Mouse (Mus musculus) frontal cortex, postnatal 25 days (tissue): ENCODE results near the gene Fpr1.
A peak's percentile ranks its signal among the peaks of the same experiment; 100 is the strongest.
"Not testable (repeated sequence)": the region's sequence is repeated elsewhere in the genome, so short reads cannot be mapped to it uniquely, and the experiment has no call there.

ENCODE experiments used
- DNase-seq, 2 experiments: peaks; one replicate each; pipeline ENCODE4 v3.0.0; 2022; ENCODE audit warnings: low spot score in 2 of 2

Gene Fpr1

GRCm38 (mm10) chr17:17883840-17884239 lies at the start of gene Fpr1:
Fpr1 (minus strand) TSS chr17:17883940.
- DNase-seq: no peak

DNA sequence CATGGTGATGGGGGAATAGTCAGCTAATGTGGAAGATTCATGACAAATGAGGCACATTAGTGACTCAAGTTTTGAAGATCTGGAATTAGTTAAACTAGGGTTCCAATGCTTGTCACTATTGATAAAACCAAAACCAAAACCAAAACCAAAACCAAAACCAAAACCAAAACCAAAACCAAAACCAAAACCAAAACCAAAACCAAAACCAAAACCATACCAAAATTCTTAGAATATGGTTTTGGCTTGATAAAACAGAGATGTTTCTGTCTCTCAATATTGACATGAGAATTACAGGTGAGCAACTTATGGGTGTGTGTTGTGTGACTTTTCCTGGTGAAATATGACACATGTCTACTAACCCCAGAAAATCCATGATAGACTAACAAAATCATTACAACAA lies 34.0 kb upstream of the Fpr1 start:
- DNase-seq: no peak

GRCm38 (mm10) chr17:17917376-17917775 lies 33.6 kb upstream of the Fpr1 start:
- DNase-seq: no peak

DNA sequence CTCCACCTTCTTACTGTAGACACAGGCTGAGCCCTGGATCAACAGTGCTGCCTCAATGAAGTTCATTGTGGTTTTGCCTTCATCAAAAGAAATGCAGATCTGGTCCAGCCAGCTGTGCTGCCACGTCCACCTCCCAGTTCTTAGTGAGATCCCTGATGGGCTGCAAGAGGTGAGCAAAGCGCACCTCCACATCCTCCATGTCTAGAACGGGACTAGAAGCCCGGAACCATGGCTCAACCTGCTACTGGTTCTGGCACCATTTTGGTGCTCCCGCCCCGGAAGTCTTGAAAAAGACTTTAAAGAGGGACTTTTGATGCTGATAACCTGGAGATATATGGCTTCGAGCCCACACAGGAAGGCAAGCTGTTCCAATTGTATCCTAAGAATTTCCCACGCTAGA lies 28.9 kb upstream of the Fpr1 start:
- DNase-seq: not testable (repeated sequence)

DNA sequence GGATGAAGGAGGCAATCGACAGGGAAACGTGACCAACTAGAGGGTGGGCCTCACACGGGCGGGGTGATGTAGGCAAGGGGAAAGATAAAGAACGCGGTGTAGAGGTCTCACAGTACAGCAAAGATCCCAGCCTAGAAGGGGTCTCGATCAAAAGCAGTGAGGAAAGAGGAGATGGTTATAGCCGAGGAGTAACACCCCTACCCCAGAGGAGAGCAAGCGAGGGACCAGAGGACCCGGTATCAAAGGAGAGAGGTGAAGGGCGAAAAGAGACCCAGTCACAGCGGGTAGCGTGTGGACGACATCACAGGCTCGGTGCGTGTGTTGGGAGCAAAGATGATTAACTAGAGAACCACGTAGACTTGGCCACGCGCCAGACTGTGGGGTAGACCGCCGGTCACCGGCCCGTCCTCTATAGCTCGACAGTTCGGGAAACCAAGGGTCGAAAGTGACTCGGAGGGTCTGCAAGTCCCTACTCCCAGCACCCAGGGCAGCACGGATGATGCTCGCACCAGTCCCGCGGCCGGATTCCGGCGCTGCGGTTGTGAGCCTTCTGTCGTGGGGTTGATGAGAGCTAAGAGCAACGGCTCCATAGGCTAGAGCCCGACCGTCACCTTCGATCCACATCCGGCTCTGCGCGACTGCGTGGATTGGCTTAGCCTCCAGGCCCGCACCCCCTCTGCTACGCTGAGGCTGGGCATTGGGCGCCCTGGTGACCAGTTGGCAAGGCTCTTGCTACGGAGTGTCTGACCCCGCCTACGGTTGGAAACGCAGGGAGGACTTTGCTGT lies 26.1 kb upstream of the Fpr1 start:
- peak; percentile 55 to 63 for DNase-seq

GRCm38 (mm10) chr17:17900768-17901167 lies 17.0 kb upstream of the Fpr1 start:
- no peak for DNase-seq

- DNase-seq: no peak
Measured at GRCm38 (mm10) chr17:17899268-17899667, 15.5 kb upstream of the Fpr1 start.

DNA sequence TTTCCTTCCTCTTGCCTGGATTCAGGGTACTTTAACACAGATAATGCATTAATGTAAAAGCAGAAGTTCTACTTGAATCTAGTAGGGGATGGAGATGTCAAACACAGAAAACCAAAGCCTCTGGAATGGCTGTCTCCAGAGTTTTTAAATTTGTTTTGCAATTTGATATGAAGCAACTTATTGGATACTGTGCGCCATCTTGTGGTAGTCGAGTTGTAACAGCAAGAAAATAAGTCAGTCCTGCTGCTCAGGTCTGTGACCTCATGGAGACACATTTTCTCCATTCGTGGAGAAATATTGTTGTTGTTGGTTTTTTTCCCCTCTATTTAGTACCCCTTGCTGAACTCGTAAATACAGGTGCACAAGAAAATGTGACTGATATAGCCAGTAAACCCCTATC lies 12.3 kb upstream of the Fpr1 start:
- no peak for DNase-seq

- no peak for DNase-seq
Measured at GRCm38 (mm10) chr17:17889732-17890425, 6.1 kb upstream of the Fpr1 start.

- DNase-seq: no peak
Measured at GRCm38 (mm10) chr17:17887774-17888248, 4.1 kb upstream of the Fpr1 start, which contains the start of the genes Fpr2 and Fpr3. Fpr2 (plus strand) TSS chr17:17887824. Fpr3 (plus strand) TSS chr17:17887852.

GRCm38 (mm10) chr17:17882672-17883071 lies 1.1 kb downstream of the Fpr1 start:
- no peak for DNase-seq

GRCm38 (mm10) chr17:17879347-17879746 lies 4.4 kb downstream of the Fpr1 start:
- no peak for DNase-seq

- DNase-seq: no peak
Measured at GRCm38 (mm10) chr17:17871697-17872096, 12.0 kb downstream of the Fpr1 start.

GRCm38 (mm10) chr17:17870892-17871550 lies 12.7 kb downstream of the Fpr1 start:
- no peak for DNase-seq

GRCm38 (mm10) chr17:17866801-17867469 lies 16.8 kb downstream of the Fpr1 start:
- no peak for DNase-seq

DNA sequence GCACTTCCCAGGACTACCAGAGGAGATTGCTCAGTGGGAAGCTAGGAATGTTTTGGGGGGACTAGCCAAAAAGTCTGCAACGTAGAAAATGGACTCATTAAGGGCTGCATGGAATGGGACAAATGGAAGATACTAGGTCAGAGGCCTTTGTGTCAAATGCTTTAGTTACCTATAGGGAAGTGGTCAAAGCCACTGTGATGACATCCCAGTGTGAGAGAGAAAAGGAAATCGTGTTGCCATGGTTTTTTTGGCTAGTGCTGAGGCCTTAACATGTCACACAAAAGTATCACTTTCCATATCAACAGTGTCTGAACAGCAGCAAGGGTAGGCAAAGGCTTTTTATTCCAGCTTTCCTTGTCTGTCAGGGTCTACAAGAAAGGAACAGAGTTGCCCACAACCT lies 18.6 kb downstream of the Fpr1 start:
- no peak for DNase-seq

- DNase-seq: no peak
Measured at GRCm38 (mm10) chr17:17862360-17862759, 21.4 kb downstream of the Fpr1 start.

GRCm38 (mm10) chr17:17860110-17860509 lies 23.6 kb downstream of the Fpr1 start:
- DNase-seq: no peak

- DNase-seq: no peak
Measured at GRCm38 (mm10) chr17:17857446-17857845, 26.3 kb downstream of the Fpr1 start.

GRCm38 (mm10) chr17:17856612-17857011 lies 27.1 kb downstream of the Fpr1 start:
- no peak for DNase-seq

GRCm38 (mm10) chr17:17855064-17855838 lies 28.5 kb downstream of the Fpr1 start, which contains the start of gene Has1:
Has1 (minus strand) TSS chr17:17855205.
- no peak for DNase-seq
